Mouse (Mus musculus) mammary gland, adult 2 months (tissue): ENCODE measurements around the gene Jtb. TPM values are rescaled to one million over a fixed set of nuclear protein-coding genes. Genes with fewer than 3 reads are reported as not detected.

Source experiments
- polyA plus RNA-seq: library from polyadenylated mRNA; depleted of rRNA; stranded (reverse); fragments of >200 nt; gene quantifications from 2 replicates; pipeline ENCODE4 v1.2.3, GENCODE M21; 2012; ENCODE audit warnings: low replicate concordance; rRNA removed

Gene Jtb
- 69.0 and 95.6 TPM in 2 replicates for polyA plus RNA-seq

GRCm38 (mm10) chr3:90231507-90232333 lies at the start of gene Jtb:
Jtb (plus strand) TSS chr3:90231597.

GRCm38 (mm10) chr3:90213377-90213866 lies 18.0 kb upstream of the Jtb start, which contains the start of the genes Rps27 and Rab13:
Rps27 (minus strand) TSS chr3:90213651.
Rab13 (plus strand) TSS chr3:90213695.

GRCm38 (mm10) chr3:90242984-90243775 lies 11.8 kb downstream of the Jtb start, which contains the start of gene Creb3l4:
Creb3l4 (minus strand) TSS chr3:90243512.

GRCm38 (mm10) chr3:90247960-90248745 lies 16.8 kb downstream of the Jtb start, which contains the start of gene Slc39a1:
Slc39a1 (plus strand) TSS chr3:90248172.

GRCm38 (mm10) chr3:90253653-90254418 lies 22.4 kb downstream of the Jtb start, which contains the start of gene Crtc2:
Crtc2 (plus strand) TSS chr3:90254163.

GRCm38 (mm10) chr3:90265034-90265931 lies 33.9 kb downstream of the Jtb start, which contains the start of gene Dennd4b:
Dennd4b (plus strand) TSS chr3:90265185.

Other genes with a start within 250 kb of the Jtb start
- 29.1 and 76.8 TPM in 2 replicates for gene Hax1, start 232.8 kb upstream of the Jtb start, polyA plus RNA-seq
- gene 4933434E20Rik, start 180.0 kb upstream of the Jtb start, polyA plus RNA-seq = 27.6 and 68.5 TPM in 2 replicates
- gene Ubap2l, start 179.0 kb upstream of the Jtb start, polyA plus RNA-seq = 114 and 174 TPM in 2 replicates
- 103 and 148 TPM in 2 replicates for gene Tpm3, start 158.9 kb upstream of the Jtb start, polyA plus RNA-seq
- gene Nup210l, start 127.5 kb upstream of the Jtb start, polyA plus RNA-seq = 0.27 and 0.57 TPM in 2 replicates
- gene Rps27, start 17.9 kb upstream of the Jtb start, polyA plus RNA-seq = 1,026 and 2,137 TPM in 2 replicates
- gene Rab13, start 17.9 kb upstream of the Jtb start, polyA plus RNA-seq = 5.5 and 5.7 TPM in 2 replicates
- gene Creb3l4, start 11.9 kb downstream of the Jtb start, polyA plus RNA-seq = 1.7 and 2.5 TPM in 2 replicates
- 99.1 and 121 TPM in 2 replicates for gene Slc39a1, start 16.6 kb downstream of the Jtb start, polyA plus RNA-seq
- gene Crtc2, start 22.6 kb downstream of the Jtb start, polyA plus RNA-seq = 81.9 and 84.8 TPM in 2 replicates
- gene Dennd4b, start 33.6 kb downstream of the Jtb start, polyA plus RNA-seq = 78.6 and 97.3 TPM in 2 replicates
- 22.3 and 24.7 TPM in 2 replicates for gene Gatad2b, start 61.6 kb downstream of the Jtb start, polyA plus RNA-seq
- gene Slc27a3, start 158.3 kb downstream of the Jtb start, polyA plus RNA-seq = 21.0 and 21.7 TPM in 2 replicates
- gene Ints3, start 202.0 kb downstream of the Jtb start, polyA plus RNA-seq = 26.7 and 32.2 TPM in 2 replicates
- 102 and 127 TPM in 2 replicates for gene Npr1, start 234.3 kb downstream of the Jtb start, polyA plus RNA-seq
- 13.6 and 27.9 TPM in 2 replicates for gene Ilf2, start 244.5 kb downstream of the Jtb start, polyA plus RNA-seq